Mouse (Mus musculus): ENCODE data around the gene Fcgr3. TPM values are rescaled to one million over a fixed set of nuclear protein-coding genes. Genes with fewer than 3 reads are reported as not detected.
A peak's percentile ranks its signal among the peaks of the same experiment; 100 is the strongest.
"Not testable (repeated sequence)": the region's sequence is repeated elsewhere in the genome, so short reads cannot be mapped to it uniquely, and the experiment has no call there.

Gene Fcgr3
- polyA plus RNA-seq (2015; fragmentation: Nextera tagmentation; extraction: Ambion mirVana) = 11.5 and 11.8 TPM in 2 replicates

DNA sequence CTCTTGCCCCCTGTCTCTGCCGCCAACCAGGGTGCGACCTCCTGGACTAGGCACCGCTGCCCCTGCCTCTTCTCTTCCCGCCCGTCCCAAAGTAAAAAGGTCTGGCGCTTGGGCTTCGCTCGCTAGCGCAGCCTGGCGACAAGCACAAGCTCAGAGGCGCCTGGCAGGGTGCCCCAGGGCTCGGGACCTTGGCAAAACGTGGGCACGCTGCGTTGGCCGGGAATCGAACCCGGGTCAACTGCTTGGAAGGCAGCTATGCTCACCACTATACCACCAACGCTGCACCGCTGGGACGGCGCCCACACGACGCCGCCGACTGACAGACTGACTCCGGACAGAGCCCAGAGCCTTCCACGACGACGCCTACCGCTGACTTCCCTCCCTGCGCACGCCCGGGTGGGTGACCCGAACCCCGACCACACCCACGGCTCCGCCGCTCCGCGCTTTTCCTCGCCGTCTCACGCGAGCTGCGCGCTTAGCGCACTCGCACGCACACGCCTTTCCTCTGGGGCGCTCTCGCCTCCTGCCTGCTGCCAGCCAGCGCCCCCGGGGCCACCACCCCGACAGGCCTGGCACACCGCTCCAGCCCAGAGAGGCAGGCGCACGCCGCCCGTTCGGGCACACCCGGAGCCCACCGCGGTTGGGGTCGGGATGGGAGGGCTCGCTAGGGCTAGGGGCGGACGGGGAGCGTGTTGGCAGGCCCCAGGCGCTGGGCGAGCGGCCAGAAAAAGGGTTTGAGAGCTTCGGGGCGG is at the start of gene Fcgr3:
Gene Fcgr3, minus strand, starts transcription at position 445 of the 752 bp plus-strand sequence.
- Histone ChIP-seq H3K27me3 (replicated peaks) (peaks cover 42% of the 10 kb centered on the region), H3K4me3 (replicated peaks) (peak within 1 kb of the TSS; percentile 34), H3K4me2 (peak within 1 kb of the TSS; percentile 51), H3K4me1 (peaks cover 11% of the 10 kb centered on the region)
- not testable (repeated sequence) for H3K27ac ChIP-seq (replicated peaks); H3K9me3 ChIP-seq (replicated peaks); H3K9ac ChIP-seq (replicated peaks); H3K36me3 ChIP-seq
- peak; percentile 65 for ATAC-seq (ENCODE audit: low FRiP score)
- under 1% methylated on average over 43 of the region's 75 CpGs for WGBS

- under 1% methylated on average over 24 of the region's 24 CpGs for WGBS
- ATAC-seq (ENCODE audit: low FRiP score) = no peak
- Histone ChIP-seq H3K4me1 (peaks cover 31% of the 10 kb centered on the region), H3K36me3 (no peaks in the 10 kb centered on the region), H3K4me2 (peak within 1 kb of the TSS; percentile 80), H3K9ac (replicated peaks) (peak within 1 kb of the TSS; percentile 45), H3K4me3 (replicated peaks) (peak within 1 kb of the TSS; percentile 48), H3K27me3 (replicated peaks) (no peaks in the 10 kb centered on the region), H3K9me3 (replicated peaks) (no peaks in the 10 kb centered on the region), H3K27ac (replicated peaks) (peak within 1 kb of the TSS; percentile 67)
These were observed 49.2 kb upstream of the Fcgr3 start, which contains the start of gene Cfap126 for GRCm38 (mm10) chr1:171113873-171114299. Cfap126 (plus strand) TSS chr1:171113918.

- 86% methylated on average over 4 of the region's 4 CpGs for WGBS
- Histone ChIP-seq H3K4me2 (no peak overlapping the region; the same call in 1 of the 2 replicates), H3K36me3 (no peaks in the 10 kb centered on the region), H3K4me1 (peaks cover 31% of the 10 kb centered on the region), H3K27me3 (replicated peaks) (no peaks in the 10 kb centered on the region), H3K27ac (replicated peaks) (no peak overlapping the region), H3K9ac (replicated peaks) (no peak overlapping the region), H3K4me3 (replicated peaks) (no peak overlapping the region), H3K9me3 (replicated peaks) (no peaks in the 10 kb centered on the region)
- no peak for ATAC-seq (ENCODE audit: low FRiP score)
These were observed 48.3 kb upstream of the Fcgr3 start for GRCm38 (mm10) chr1:171112986-171113385.

DNA sequence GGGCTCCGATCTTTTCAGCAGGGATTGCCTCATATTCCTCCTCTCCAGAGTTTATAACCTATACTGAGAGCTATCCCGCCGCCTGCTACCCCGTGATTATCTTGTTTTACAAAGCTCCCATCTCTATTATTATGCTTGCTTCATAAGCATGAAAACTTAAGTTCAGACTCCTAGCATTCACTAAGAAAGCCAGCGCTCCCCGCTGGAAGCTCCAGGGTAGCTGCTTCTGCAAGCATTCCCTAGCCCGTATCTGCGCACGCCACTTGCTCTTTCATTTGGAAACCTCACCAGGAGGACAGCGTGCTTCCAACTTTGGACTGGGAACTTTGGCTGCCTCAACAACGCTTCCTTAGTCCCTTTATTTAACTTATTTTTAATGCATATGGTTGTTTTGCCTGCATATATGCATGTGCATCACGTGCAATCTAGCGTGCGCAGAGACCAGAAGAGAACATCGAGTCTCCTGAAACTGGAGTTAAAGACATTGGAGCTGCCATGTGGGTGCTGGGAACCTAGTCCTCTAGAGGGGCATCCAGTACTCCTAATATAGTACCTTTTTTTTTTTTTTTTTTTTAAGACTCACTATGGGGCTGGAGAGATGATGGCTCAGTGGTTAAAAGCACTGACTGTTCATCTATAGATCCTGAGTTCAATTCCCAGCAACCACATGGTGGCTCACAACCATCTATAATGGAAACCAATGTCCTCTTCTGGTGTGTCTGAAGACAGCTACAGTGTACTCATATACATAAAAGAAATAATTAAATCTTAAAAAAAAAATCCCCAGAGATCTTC is 47.2 kb upstream of the Fcgr3 start:
- H3K36me3 ChIP-seq = no peaks in the 10 kb centered on the region
- peaks cover 31% of the 10 kb centered on the region for H3K4me1 ChIP-seq
- peak overlapping the region; percentile 50 for H3K9ac ChIP-seq (replicated peaks)
- ATAC-seq (ENCODE audit: low FRiP score) = no peak
- no peaks in the 10 kb centered on the region for H3K9me3 ChIP-seq (replicated peaks)
- H3K27ac ChIP-seq (replicated peaks) = peak overlapping the region; percentile 66
- WGBS = 2% methylated on average over 15 of the region's 15 CpGs
- peak overlapping the region; percentile 56 for H3K4me3 ChIP-seq (replicated peaks)
- peak overlapping the region; percentile 89 for H3K4me2 ChIP-seq
- no peaks in the 10 kb centered on the region for H3K27me3 ChIP-seq (replicated peaks)

DNA sequence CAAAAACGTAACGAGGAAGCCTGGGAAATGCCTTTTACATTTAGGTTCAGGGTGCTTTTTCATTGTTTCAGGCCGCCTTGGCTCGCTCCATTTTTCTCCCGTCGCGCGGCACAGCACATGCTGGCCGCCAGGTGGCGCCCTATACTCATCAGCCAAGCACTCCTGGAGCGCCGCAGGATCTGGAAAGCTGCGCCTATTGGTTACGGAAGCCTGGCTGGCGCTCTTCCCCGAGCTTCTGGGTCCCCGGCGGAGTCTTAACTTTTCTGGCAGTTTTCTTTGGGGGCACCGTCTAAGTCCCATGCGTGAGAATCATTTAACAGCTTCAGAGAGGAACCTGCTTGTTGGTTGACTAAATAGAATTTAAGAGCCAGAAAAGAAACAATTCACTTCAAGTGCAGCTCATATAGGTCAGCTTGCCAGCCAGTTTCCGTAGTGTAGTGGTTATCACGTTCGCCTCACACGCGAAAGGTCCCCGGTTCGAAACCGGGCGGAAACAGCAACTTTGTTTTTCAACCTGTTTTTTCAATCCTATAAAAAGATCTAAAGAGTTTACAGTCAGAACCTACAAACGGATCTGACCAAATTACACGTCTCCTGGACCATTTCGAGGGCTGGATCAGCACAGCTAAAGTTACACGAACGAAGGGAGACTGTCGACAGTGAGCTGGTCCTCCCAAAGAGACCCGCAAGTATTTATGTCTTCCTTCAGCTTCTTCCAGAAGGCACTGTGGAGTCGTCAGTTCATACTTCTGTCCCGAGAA is 46.5 kb upstream of the Fcgr3 start:
- H3K9ac ChIP-seq (replicated peaks) = peak overlapping the region; percentile 52
- H3K4me2 ChIP-seq = peak overlapping the region; percentile 89
- WGBS = under 1% methylated on average over 38 of the region's 38 CpGs
- no peaks in the 10 kb centered on the region for H3K36me3 ChIP-seq
- H3K9me3 ChIP-seq (replicated peaks) = no peaks in the 10 kb centered on the region
- H3K4me1 ChIP-seq = peaks cover 31% of the 10 kb centered on the region
- ATAC-seq (ENCODE audit: low FRiP score) = peak; percentile 94
- peak overlapping the region; percentile 56 for H3K4me3 ChIP-seq (replicated peaks)
- no peaks in the 10 kb centered on the region for H3K27me3 ChIP-seq (replicated peaks)
- peak overlapping the region; percentile 85 for H3K27ac ChIP-seq (replicated peaks)

- peak; percentile 60 for ATAC-seq (ENCODE audit: low FRiP score)
- peak overlapping the region; percentile 85 for H3K27ac ChIP-seq (replicated peaks)
- no peaks in the 10 kb centered on the region for H3K36me3 ChIP-seq
- H3K4me2 ChIP-seq = peak overlapping the region; percentile 89
- peak overlapping the region; percentile 56 for H3K4me3 ChIP-seq (replicated peaks)
- no peaks in the 10 kb centered on the region for H3K27me3 ChIP-seq (replicated peaks)
- WGBS = 6% methylated on average over 15 of the region's 15 CpGs
- peaks cover 31% of the 10 kb centered on the region for H3K4me1 ChIP-seq
- H3K9me3 ChIP-seq (replicated peaks) = no peaks in the 10 kb centered on the region
- peak overlapping the region; percentile 52 for H3K9ac ChIP-seq (replicated peaks)
These were observed 45.9 kb upstream of the Fcgr3 start for GRCm38 (mm10) chr1:171110659-171111019.

DNA sequence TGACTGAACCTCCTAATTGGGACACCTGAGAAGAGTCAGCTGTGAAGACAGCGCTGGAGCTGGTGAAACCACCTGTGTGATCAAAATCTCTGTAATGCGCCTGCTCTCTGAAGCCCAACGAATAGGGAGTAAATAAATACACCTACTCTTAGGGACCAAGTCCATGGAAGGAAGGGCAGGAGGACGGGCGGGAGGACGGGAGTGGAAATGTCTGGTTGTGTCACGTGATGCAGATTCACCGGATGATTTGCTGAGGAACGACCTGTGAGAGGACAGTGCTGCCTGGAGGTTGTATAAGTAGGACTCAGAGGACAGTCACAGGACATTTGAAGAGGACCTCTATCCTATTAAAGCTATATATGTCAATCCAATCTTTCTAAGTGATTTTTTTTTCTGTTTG is 44.9 kb upstream of the Fcgr3 start:
- no peak overlapping the region for H3K9ac ChIP-seq (replicated peaks)
- no peaks in the 10 kb centered on the region for H3K36me3 ChIP-seq
- WGBS = 38% methylated on average over 9 of the region's 9 CpGs
- no peak for ATAC-seq (ENCODE audit: low FRiP score)
- H3K9me3 ChIP-seq (replicated peaks) = no peaks in the 10 kb centered on the region
- peak overlapping the region; percentile 85; the same call in 1 of the 2 replicates for H3K27ac ChIP-seq (replicated peaks)
- no peaks in the 10 kb centered on the region for H3K27me3 ChIP-seq (replicated peaks)
- H3K4me2 ChIP-seq = no peak overlapping the region
- peaks cover 31% of the 10 kb centered on the region for H3K4me1 ChIP-seq
- no peak overlapping the region for H3K4me3 ChIP-seq (replicated peaks)

DNA sequence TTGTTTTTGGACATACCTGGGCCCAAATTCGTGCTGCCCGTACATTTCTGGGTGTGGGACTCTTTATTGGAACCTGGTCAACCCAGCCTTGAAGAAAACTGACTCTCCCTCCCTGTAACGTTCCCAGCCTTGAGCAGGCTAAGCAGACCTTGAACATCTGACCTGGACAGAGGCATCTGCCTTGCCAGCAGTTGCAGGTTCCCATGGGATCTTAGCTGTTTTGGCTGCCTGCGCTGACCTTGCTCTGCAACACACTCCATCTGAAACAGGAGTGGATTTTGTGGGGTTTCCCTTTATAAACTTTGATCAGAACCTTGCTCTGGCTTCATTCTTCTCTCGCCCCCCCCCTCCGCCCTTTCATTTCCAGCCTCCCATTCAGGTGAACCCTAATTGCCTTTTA is 40.5 kb upstream of the Fcgr3 start:
- H3K27me3 ChIP-seq (replicated peaks) = no peaks in the 10 kb centered on the region
- ATAC-seq (ENCODE audit: low FRiP score) = no peak
- no peak overlapping the region for H3K4me2 ChIP-seq
- H3K9ac ChIP-seq (replicated peaks) = no peak overlapping the region
- H3K27ac ChIP-seq (replicated peaks) = no peak overlapping the region
- H3K9me3 ChIP-seq (replicated peaks) = no peaks in the 10 kb centered on the region
- WGBS = 65% methylated on average over 6 of the region's 6 CpGs
- no peak overlapping the region for H3K4me3 ChIP-seq (replicated peaks)
- peaks cover 12% of the 10 kb centered on the region; the same call in 1 of the 2 replicates for H3K4me1 ChIP-seq
- no peaks in the 10 kb centered on the region for H3K36me3 ChIP-seq

GRCm38 (mm10) chr1:171103179-171103840 is 38.6 kb upstream of the Fcgr3 start:
- Histone ChIP-seq H3K4me2 (peak overlapping the region; percentile 62), H3K4me1 (peaks cover 7% of the 10 kb centered on the region; the same call in 1 of the 2 replicates), H3K4me3 (replicated peaks) (peak overlapping the region; percentile 55), H3K27me3 (replicated peaks) (no peaks in the 10 kb centered on the region), H3K36me3 (no peaks in the 10 kb centered on the region), H3K9me3 (replicated peaks) (no peaks in the 10 kb centered on the region), H3K9ac (replicated peaks) (peak overlapping the region; percentile 28; the same call in 1 of the 2 replicates), H3K27ac (replicated peaks) (0 out of 2 replicates have a peak overlapping the region, but pooled peaks have one; percentile 38)
- ATAC-seq (ENCODE audit: low FRiP score) = no peak
- WGBS = 11% methylated on average over 10 of the region's 10 CpGs

GRCm38 (mm10) chr1:171102547-171103177 is 37.9 kb upstream of the Fcgr3 start:
- H3K27ac ChIP-seq (replicated peaks) = peak overlapping the region; percentile 87
- peak overlapping the region; percentile 64 for H3K9ac ChIP-seq (replicated peaks)
- under 1% methylated on average over 35 of the region's 35 CpGs for WGBS
- H3K4me2 ChIP-seq = peak overlapping the region; percentile 62
- peak; percentile 92 for ATAC-seq (ENCODE audit: low FRiP score)
- H3K36me3 ChIP-seq = no peaks in the 10 kb centered on the region
- H3K9me3 ChIP-seq (replicated peaks) = no peaks in the 10 kb centered on the region
- peaks cover 7% of the 10 kb centered on the region; the same call in 1 of the 2 replicates for H3K4me1 ChIP-seq
- no peaks in the 10 kb centered on the region for H3K27me3 ChIP-seq (replicated peaks)
- peak overlapping the region; percentile 55 for H3K4me3 ChIP-seq (replicated peaks)

Data from neural tube, embryonic 15.5 days (tissue).